Mouse (Mus musculus): ENCODE data around the gene Rassf4.

DNA sequence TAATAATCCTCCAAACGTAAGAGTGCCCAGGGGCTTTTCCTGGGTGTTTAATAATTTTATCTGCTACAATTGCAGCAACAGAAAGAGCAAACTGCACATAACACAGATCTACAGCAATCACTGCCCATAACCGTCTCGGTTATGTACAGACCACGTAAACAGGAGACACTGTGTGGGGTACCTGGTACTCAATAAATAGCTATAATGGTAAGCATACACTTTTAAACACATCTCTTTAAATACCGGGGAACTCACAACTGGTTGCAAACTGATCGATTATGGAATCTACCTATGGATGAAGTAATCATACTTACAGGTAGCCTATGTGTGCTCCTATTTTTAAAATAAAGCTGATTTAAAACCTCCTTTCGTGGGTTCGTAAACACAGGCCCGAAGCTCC lies 45.7 kb downstream of the Rassf4 start:
- TF ChIP-seq TAL1 (IDR thresholded peaks at IDR 0.05; ENCODE audit: low read length) (no peak), GATA1 (IDR thresholded peaks at IDR 0.05; ENCODE audit: low read length) (no peak)

Data from erythroblast, embryonic 14.5 days (primary cell).